Mouse (Mus musculus): ENCODE measurements around the gene Tspan4. TPM values are rescaled to one million over a fixed set of nuclear protein-coding genes. Genes with fewer than 3 reads are reported as not detected.

The Tspan4 gene
- total RNA-seq, 2 experiments from 2014 or later: 1.5 to 3.3 TPM

- no peak for ATAC-seq (ENCODE audit: poor library complexity, severe bottlenecking)
Observed at GRCm38 (mm10) chr7:141541681-141542080, 66.6 kb downstream of the Tspan4 start.

GRCm38 (mm10) chr7:141542588-141542987 is 67.5 kb downstream of the Tspan4 start:
- ATAC-seq (ENCODE audit: poor library complexity, severe bottlenecking): no peak

Other genes with a start within 250 kb of the Tspan4 start
- 42.8 and 48.9 TPM in 2 replicates for gene Phrf1, start 246.5 kb upstream of the Tspan4 start, total RNA-seq (2015)
- gene Phrf1, start 246.5 kb upstream of the Tspan4 start, total RNA-seq (2017): 48.7 and 63.5 TPM in 2 replicates
- 42.6 and 50.5 TPM in 2 replicates for gene Irf7, start 208.8 kb upstream of the Tspan4 start, total RNA-seq (2015)
- gene Irf7, start 208.8 kb upstream of the Tspan4 start, total RNA-seq (2017): 60.6 and 65.6 TPM in 2 replicates
- not detected in 2 replicates for gene Cdhr5, start 198.5 kb upstream of the Tspan4 start, total RNA-seq (2015)
- not detected in 2 replicates for gene Cdhr5, start 198.5 kb upstream of the Tspan4 start, total RNA-seq (2017)
- gene Sct, start 196.1 kb upstream of the Tspan4 start, total RNA-seq (2015): not detected in 2 replicates
- gene Sct, start 196.1 kb upstream of the Tspan4 start, total RNA-seq (2017): not detected in 2 replicates
- not detected in 2 replicates for gene Drd4, start 183.2 kb upstream of the Tspan4 start, total RNA-seq (2015)
- gene Drd4, start 183.2 kb upstream of the Tspan4 start, total RNA-seq (2017): not detected in 2 replicates
- 36.1 and 36.5 TPM in 2 replicates for gene Deaf1, start 147.6 kb upstream of the Tspan4 start, total RNA-seq (2015)
- gene Deaf1, start 147.6 kb upstream of the Tspan4 start, total RNA-seq (2017): 11.4 and 14.6 TPM in 2 replicates
- 11.8 and 12.0 TPM in 2 replicates for gene Tmem80, start 147.5 kb upstream of the Tspan4 start, total RNA-seq (2015)
- gene Tmem80, start 147.5 kb upstream of the Tspan4 start, total RNA-seq (2017): 6.0 and 8.7 TPM in 2 replicates
- gene Eps8l2, start 136.4 kb upstream of the Tspan4 start, total RNA-seq (2015): not detected in 2 replicates
- not detected in 2 replicates for gene Eps8l2, start 136.4 kb upstream of the Tspan4 start, total RNA-seq (2017)
- 197 and 213 TPM in 2 replicates for gene Taldo1, start 83.0 kb upstream of the Tspan4 start, total RNA-seq (2015)
- 795 and 884 TPM in 2 replicates for gene Taldo1, start 83.0 kb upstream of the Tspan4 start, total RNA-seq (2017)
- 22.8 and 26.4 TPM in 2 replicates for gene Gatd1, start 61.1 kb upstream of the Tspan4 start, total RNA-seq (2015)
- 12.9 and 13.1 TPM in 2 replicates for gene Gatd1, start 61.1 kb upstream of the Tspan4 start, total RNA-seq (2017)
- gene Cend1, start 45.7 kb upstream of the Tspan4 start, total RNA-seq (2015): 0.18 TPM in 1 of 2 replicates, not detected in the other
- gene Cend1, start 45.7 kb upstream of the Tspan4 start, total RNA-seq (2017): not detected in 2 replicates
- 14.6 and 15.0 TPM in 2 replicates for gene Slc25a22, start 37.3 kb upstream of the Tspan4 start, total RNA-seq (2015)
- gene Slc25a22, start 37.3 kb upstream of the Tspan4 start, total RNA-seq (2017): 3.2 and 6.4 TPM in 2 replicates
- 7.1 and 8.1 TPM in 2 replicates for gene Pidd1, start 31.2 kb upstream of the Tspan4 start, total RNA-seq (2015)
- gene Pidd1, start 31.2 kb upstream of the Tspan4 start, total RNA-seq (2017): 6.1 and 10.5 TPM in 2 replicates
- 1,660 and 1,825 TPM in 2 replicates for gene Rplp2, start 27.9 kb upstream of the Tspan4 start, total RNA-seq (2015)
- gene Rplp2, start 27.9 kb upstream of the Tspan4 start, total RNA-seq (2017): 1,271 and 1,459 TPM in 2 replicates
- 31.2 and 34.5 TPM in 2 replicates for gene Pnpla2, start 20.0 kb upstream of the Tspan4 start, total RNA-seq (2015)
- gene Pnpla2, start 20.0 kb upstream of the Tspan4 start, total RNA-seq (2017): 9.1 and 12.3 TPM in 2 replicates
- gene Cracr2b, start 14.1 kb upstream of the Tspan4 start, total RNA-seq (2015): 1.6 and 1.8 TPM in 2 replicates
- 1.5 and 2.0 TPM in 2 replicates for gene Cracr2b, start 14.1 kb upstream of the Tspan4 start, total RNA-seq (2017)
- gene Cd151, start 7.8 kb upstream of the Tspan4 start, total RNA-seq (2015): 13.3 and 16.8 TPM in 2 replicates
- 21.6 and 26.4 TPM in 2 replicates for gene Cd151, start 7.8 kb upstream of the Tspan4 start, total RNA-seq (2017)
- gene Polr2l, start 108 bp upstream of the Tspan4 start, total RNA-seq (2015): 16.6 and 24.0 TPM in 2 replicates
- 17.9 and 27.6 TPM in 2 replicates for gene Polr2l, start 108 bp upstream of the Tspan4 start, total RNA-seq (2017)
- 8.0 and 8.4 TPM in 2 replicates for gene Chid1, start 64.6 kb downstream of the Tspan4 start, total RNA-seq (2015)
- 28.3 and 43.5 TPM in 2 replicates for gene Chid1, start 64.6 kb downstream of the Tspan4 start, total RNA-seq (2017)
- 42.0 and 48.3 TPM in 2 replicates for gene Ap2a2, start 86.9 kb downstream of the Tspan4 start, total RNA-seq (2015)
- gene Ap2a2, start 86.9 kb downstream of the Tspan4 start, total RNA-seq (2017): 61.8 and 75.5 TPM in 2 replicates
- gene Muc6, start 180.1 kb downstream of the Tspan4 start, total RNA-seq (2015): 0.16 and 0.39 TPM in 2 replicates
- 0.11 TPM in 1 of 2 replicates, not detected in the other for gene Muc6, start 180.1 kb downstream of the Tspan4 start, total RNA-seq (2017)
- gene Muc2, start 215.1 kb downstream of the Tspan4 start, total RNA-seq (2015): not detected in 2 replicates
- gene Muc2, start 215.1 kb downstream of the Tspan4 start, total RNA-seq (2017): not detected in 2 replicates